Mouse (Mus musculus) urinary bladder, postnatal 36 days (tissue): ENCODE results near the gene Usp54.

Source experiments
- DNase-seq, 2 experiments: peaks; one replicate each; pipeline ENCODE4 v3.0.0; 2022; ENCODE audit warnings: low spot score in 2 of 2, mixed read lengths in 1 of 2

Usp54 gene

DNA sequence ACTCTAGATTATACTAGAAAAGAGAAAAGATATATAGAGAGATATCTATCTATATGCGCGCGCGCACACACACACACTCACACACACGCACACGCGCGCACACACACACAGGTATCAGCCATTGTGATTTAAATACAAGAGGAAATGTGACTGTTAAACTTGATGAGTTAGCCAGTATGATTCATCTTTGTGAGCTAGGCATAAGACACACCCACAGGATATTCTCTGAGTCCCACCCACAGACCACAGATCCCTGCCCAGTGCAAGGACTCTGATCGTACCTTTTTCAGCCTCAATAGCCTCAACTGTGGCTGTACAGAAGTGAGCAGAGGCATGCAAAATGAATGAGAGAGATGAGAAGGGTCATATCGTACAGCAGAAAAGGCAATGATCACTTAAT lies 137.9 kb downstream of the Usp54 start:
- no peak for DNase-seq

DNA sequence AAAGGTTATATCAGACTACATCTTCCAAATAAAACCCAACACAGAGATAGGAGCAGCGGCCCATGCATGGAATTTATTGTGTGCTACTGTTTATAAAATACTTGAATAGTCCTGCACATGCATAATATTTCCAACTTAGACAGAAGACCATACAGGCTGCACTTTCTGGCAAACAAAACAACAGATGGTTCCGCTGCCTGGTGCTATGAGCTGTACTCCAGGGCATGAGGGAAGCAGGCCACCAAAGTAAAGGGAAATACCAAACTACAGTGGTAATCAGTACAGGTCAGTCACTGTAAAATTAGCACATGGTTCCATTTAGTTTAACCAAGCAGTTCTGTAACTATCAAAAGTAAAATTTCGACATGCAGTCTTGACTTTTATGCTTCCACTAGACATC lies 140.9 kb downstream of the Usp54 start:
- no peak for DNase-seq
